Mouse (Mus musculus): Measurements from ENCODE around the gene Atp8a1.
"Not testable (repeated sequence)": the region's sequence is repeated elsewhere in the genome, so short reads cannot be mapped to it uniquely, and the experiment has no call there.

Atp8a1 gene

GRCm38 (mm10) chr5:67826935-67827334 is 20.3 kb downstream of the Atp8a1 start:
- DNase-seq (ENCODE audit: low read depth, low spot score): no peak

GRCm38 (mm10) chr5:67826278-67826677 is 21.0 kb downstream of the Atp8a1 start:
- no peak for DNase-seq (ENCODE audit: low read depth, low spot score)

GRCm38 (mm10) chr5:67824600-67824999 is 22.6 kb downstream of the Atp8a1 start:
- no peak for DNase-seq (ENCODE audit: low read depth, low spot score)

- DNase-seq (ENCODE audit: low read depth, low spot score): no peak
Measured at GRCm38 (mm10) chr5:67823771-67824170, 23.5 kb downstream of the Atp8a1 start.

GRCm38 (mm10) chr5:67822619-67823018 is 24.6 kb downstream of the Atp8a1 start:
- DNase-seq (ENCODE audit: low read depth, low spot score): no peak

GRCm38 (mm10) chr5:67821987-67822401 is 25.2 kb downstream of the Atp8a1 start:
- no peak for DNase-seq (ENCODE audit: low read depth, low spot score)

GRCm38 (mm10) chr5:67821185-67821584 is 26.0 kb downstream of the Atp8a1 start:
- no peak for DNase-seq (ENCODE audit: low read depth, low spot score)

GRCm38 (mm10) chr5:67819451-67819850 is 27.8 kb downstream of the Atp8a1 start:
- DNase-seq (ENCODE audit: low read depth, low spot score): no peak

- no peak for DNase-seq (ENCODE audit: low read depth, low spot score)
Measured at GRCm38 (mm10) chr5:67815572-67816325, 31.5 kb downstream of the Atp8a1 start.

GRCm38 (mm10) chr5:67815060-67815459 is 32.2 kb downstream of the Atp8a1 start:
- not testable (repeated sequence) for DNase-seq (ENCODE audit: low read depth, low spot score)

GRCm38 (mm10) chr5:67814437-67814965 is 32.7 kb downstream of the Atp8a1 start:
- DNase-seq (ENCODE audit: low read depth, low spot score): no peak

- no peak for DNase-seq (ENCODE audit: low read depth, low spot score)
Measured at GRCm38 (mm10) chr5:67813334-67813733, 33.9 kb downstream of the Atp8a1 start.

GRCm38 (mm10) chr5:67802174-67803030 is 44.8 kb downstream of the Atp8a1 start:
- DNase-seq (ENCODE audit: low read depth, low spot score): no peak

- no peak for DNase-seq (ENCODE audit: low read depth, low spot score)
Measured at GRCm38 (mm10) chr5:67800801-67801200, 46.4 kb downstream of the Atp8a1 start.

GRCm38 (mm10) chr5:67799785-67800184 is 47.4 kb downstream of the Atp8a1 start:
- DNase-seq (ENCODE audit: low read depth, low spot score): no peak

GRCm38 (mm10) chr5:67798348-67798747 is 48.9 kb downstream of the Atp8a1 start:
- DNase-seq (ENCODE audit: low read depth, low spot score): no peak

- DNase-seq (ENCODE audit: low read depth, low spot score): no peak
Measured at GRCm38 (mm10) chr5:67797006-67797958, 50.0 kb downstream of the Atp8a1 start.

GRCm38 (mm10) chr5:67794129-67794800 is 53.0 kb downstream of the Atp8a1 start:
- no peak for DNase-seq (ENCODE audit: low read depth, low spot score)

- no peak for DNase-seq (ENCODE audit: low read depth, low spot score)
Measured at GRCm38 (mm10) chr5:67782775-67783174, 64.5 kb downstream of the Atp8a1 start.

GRCm38 (mm10) chr5:67778026-67778425 is 69.2 kb downstream of the Atp8a1 start:
- no peak for DNase-seq (ENCODE audit: low read depth, low spot score)

GRCm38 (mm10) chr5:67774186-67774585 is 73.0 kb downstream of the Atp8a1 start:
- DNase-seq (ENCODE audit: low read depth, low spot score): no peak

Measured in retina, adult 2 months (tissue).